Mouse (Mus musculus) stomach, embryonic 14.5 days (tissue): Measurements from ENCODE around the gene Kcnmb1. TPM values are rescaled to one million over a fixed set of nuclear protein-coding genes. Genes with fewer than 3 reads are reported as not detected.

Experiments used
- ATAC-seq: fragments of 200-750 bp; cut with Nextera tagmentation; 2 replicates; pipeline ENCODE4 v1.8.0; 2017; ENCODE audit warnings: low read depth, moderate TSS enrichment; ENCODE audit not compliant: insufficient number of reproducible peaks, insufficient read depth, low FRiP score
- H3K27ac ChIP-seq: fragments of 300-500 bp; sonication (generic); 2 replicates; pipeline ENCODE4 v1.5.1; 2014; ENCODE audit warnings: mild to moderate bottlenecking, low read length, moderate library complexity, mixed read lengths
- H3K27me3 ChIP-seq: fragments of 300-500 bp; sonication (generic); 2 replicates; pipeline ENCODE4 v1.6.1; 2014; ENCODE audit warnings: low read length, control low read depth, mixed read lengths; ENCODE audit not compliant: control insufficient read depth, insufficient read depth
- H3K36me3 ChIP-seq: fragments of 300-500 bp; sonication (generic); 2 replicates; pipeline ENCODE4 v1.6.1; 2014; ENCODE audit warnings: mild to moderate bottlenecking, control low read depth, low read length, moderate library complexity, mixed read lengths; ENCODE audit not compliant: control insufficient read depth, insufficient read depth
- H3K4me1 ChIP-seq: fragments of 300-500 bp; sonication (generic); 2 replicates; pipeline ENCODE4 v1.6.1; 2014; ENCODE audit warnings: low read length, control low read depth, mixed read lengths; ENCODE audit not compliant: control insufficient read depth, insufficient read depth
- H3K4me2 ChIP-seq: fragments of 300-500 bp; sonication (generic); replicated peaks from 2 replicates; pipeline ENCODE4 v1.6.1; 2014; ENCODE audit warnings: low read depth, low read length, control low read depth
- H3K4me3 ChIP-seq: fragments of 300-500 bp; sonication (generic); 2 replicates; pipeline ENCODE4 v1.5.1; 2014; ENCODE audit warnings: low read depth, low read length, control low read depth
- H3K9ac ChIP-seq: fragments of 300-500 bp; sonication (generic); replicated peaks from 2 replicates; pipeline ENCODE4 v1.6.1; 2014; ENCODE audit warnings: low read depth, mild to moderate bottlenecking, control low read depth, low read length, moderate library complexity, mixed read lengths
- H3K9me3 ChIP-seq: fragments of 300-500 bp; sonication (generic); 2 replicates; pipeline ENCODE4 v1.6.1; 2016; ENCODE audit warnings: low read depth, low read length, control low read depth; ENCODE audit not compliant: control insufficient read depth
- WGBS: fragments of 180-500 bp; shearing (Covaris S2); extraction: QIAGEN DNeasy Blood & Tissue Kit; methylation state at CpG from one replicate; pipeline ENCODE4 v1.1.7; 2014; 5-methylcytosine and 5-hydroxymethylcytosine counted together
- polyA plus RNA-seq: library from polyadenylated mRNA; unstranded; fragments of >200 nt; fragmentation: Nextera tagmentation; extraction: Ambion mirVana; gene quantifications from 2 replicates; pipeline ENCODE4 v1.2.1, GENCODE M21; 2014

Kcnmb1 gene
- polyA plus RNA-seq, 1 experiment from 2014 or later, result 3.0 TPM

- no peak overlapping the region for H3K27ac ChIP-seq
- no peak overlapping the region for H3K4me3 ChIP-seq
- no peak overlapping the region for H3K4me2 ChIP-seq
- no peaks in the 10 kb centered on the region for H3K9me3 ChIP-seq
- H3K9ac ChIP-seq, result no peak overlapping the region
- H3K36me3 ChIP-seq, result no peaks in the 10 kb centered on the region
- no peaks in the 10 kb centered on the region for H3K27me3 ChIP-seq
- ATAC-seq, result no peak
- H3K4me1 ChIP-seq, result 0 out of 2 replicates have a peak, but pooled peaks cover 6% of the 10 kb centered on the region
- 41% methylated on average over 2 of the region's 2 CpGs for WGBS
These were observed 36.3 kb upstream of the Kcnmb1 start for GRCm38 (mm10) chr11:33926551-33926950.

GRCm38 (mm10) chr11:33927321-33927720 lies 35.5 kb upstream of the Kcnmb1 start:
- Histone ChIP-seq H3K9me3 (no peaks in the 10 kb centered on the region), H3K4me2 (no peak overlapping the region), H3K27ac (no peak overlapping the region), H3K4me3 (no peak overlapping the region), H3K9ac (no peak overlapping the region), H3K4me1 (0 out of 2 replicates have a peak, but pooled peaks cover 9% of the 10 kb centered on the region), H3K27me3 (no peaks in the 10 kb centered on the region), H3K36me3 (no peaks in the 10 kb centered on the region)
- WGBS, result 63% methylated on average over 6 of the region's 6 CpGs
- no peak for ATAC-seq

- no peaks in the 10 kb centered on the region for H3K27me3 ChIP-seq
- no peak overlapping the region for H3K9ac ChIP-seq
- 0 out of 2 replicates have a peak, but pooled peaks cover 9% of the 10 kb centered on the region for H3K4me1 ChIP-seq
- H3K4me3 ChIP-seq, result no peak overlapping the region
- no peak overlapping the region for H3K4me2 ChIP-seq
- WGBS, result 71% methylated on average over 4 of the region's 4 CpGs
- no peak overlapping the region for H3K27ac ChIP-seq
- no peak for ATAC-seq
- H3K36me3 ChIP-seq, result no peaks in the 10 kb centered on the region
- H3K9me3 ChIP-seq, result no peaks in the 10 kb centered on the region
These were observed 35.0 kb upstream of the Kcnmb1 start for GRCm38 (mm10) chr11:33927836-33928235.

- WGBS, result 26% methylated on average over 7 of the region's 7 CpGs
- Histone ChIP-seq H3K4me3 (no peak overlapping the region), H3K27me3 (no peaks in the 10 kb centered on the region), H3K4me2 (no peak overlapping the region), H3K27ac (no peak overlapping the region), H3K36me3 (no peaks in the 10 kb centered on the region), H3K4me1 (0 out of 2 replicates have a peak, but pooled peaks cover 9% of the 10 kb centered on the region), H3K9ac (no peak overlapping the region), H3K9me3 (no peaks in the 10 kb centered on the region)
- no peak for ATAC-seq
These were observed 34.2 kb upstream of the Kcnmb1 start for GRCm38 (mm10) chr11:33928658-33929057.

GRCm38 (mm10) chr11:33929412-33929811 lies 33.4 kb upstream of the Kcnmb1 start:
- Histone ChIP-seq H3K27me3 (no peaks in the 10 kb centered on the region), H3K36me3 (no peaks in the 10 kb centered on the region), H3K9me3 (no peaks in the 10 kb centered on the region), H3K27ac (no peak overlapping the region), H3K4me3 (no peak overlapping the region), H3K9ac (no peak overlapping the region), H3K4me2 (no peak overlapping the region), H3K4me1 (0 out of 2 replicates have a peak, but pooled peaks cover 9% of the 10 kb centered on the region)
- ATAC-seq, result no peak
- 69% methylated on average over 11 of the region's 11 CpGs for WGBS

GRCm38 (mm10) chr11:33931836-33932385 lies 30.9 kb upstream of the Kcnmb1 start:
- 12% methylated on average over 10 of the region's 10 CpGs for WGBS
- no peak overlapping the region for H3K27ac ChIP-seq
- ATAC-seq, result no peak

GRCm38 (mm10) chr11:33932386-33933111 lies 30.3 kb upstream of the Kcnmb1 start:
- WGBS, result 52% methylated on average over 18 of the region's 18 CpGs
- ATAC-seq, result no peak
- H3K4me1 ChIP-seq, result 0 out of 2 replicates have a peak, but pooled peaks cover 3% of the 10 kb centered on the region
- H3K9ac ChIP-seq, result no peak overlapping the region
- H3K27me3 ChIP-seq, result no peaks in the 10 kb centered on the region
- H3K27ac ChIP-seq, result no peak overlapping the region
- no peaks in the 10 kb centered on the region for H3K36me3 ChIP-seq
- no peaks in the 10 kb centered on the region for H3K9me3 ChIP-seq
- H3K4me3 ChIP-seq, result no peak overlapping the region
- H3K4me2 ChIP-seq, result 0 out of 2 replicates have a peak overlapping the region, but pooled peaks have one; percentile 2

More at GRCm38 (mm10) chr11:33931836-33932385, 30.9 kb upstream of the Kcnmb1 start:
- 0 out of 2 replicates have a peak, but pooled peaks cover 7% of the 10 kb centered on the region for H3K4me1 ChIP-seq
- H3K4me2 ChIP-seq, result 0 out of 2 replicates have a peak overlapping the region, but pooled peaks have one; percentile 2
- no peak overlapping the region for H3K9ac ChIP-seq
- H3K4me3 ChIP-seq, result no peak overlapping the region
- no peaks in the 10 kb centered on the region for H3K36me3 ChIP-seq
- H3K27me3 ChIP-seq, result no peaks in the 10 kb centered on the region
- H3K9me3 ChIP-seq, result no peaks in the 10 kb centered on the region

- WGBS, result 60% methylated on average over 9 of the region's 9 CpGs
These were observed 28.5 kb upstream of the Kcnmb1 start for GRCm38 (mm10) chr11:33934286-33934685.

More at GRCm38 (mm10) chr11:33934286-33934685, 28.5 kb upstream of the Kcnmb1 start:
- H3K4me2 ChIP-seq, result no peak overlapping the region
- H3K36me3 ChIP-seq, result no peaks in the 10 kb centered on the region
- H3K27ac ChIP-seq, result no peak overlapping the region
- no peaks in the 10 kb centered on the region for H3K27me3 ChIP-seq
- H3K9me3 ChIP-seq, result no peaks in the 10 kb centered on the region
- ATAC-seq, result no peak
- H3K9ac ChIP-seq, result no peak overlapping the region
- H3K4me1 ChIP-seq, result 0 out of 2 replicates have a peak, but pooled peaks cover 3% of the 10 kb centered on the region
- H3K4me3 ChIP-seq, result no peak overlapping the region
